Mouse (Mus musculus) hindbrain, embryonic 13.5 days (tissue): ENCODE data around the gene Pnpo. TPM values are rescaled to one million over a fixed set of nuclear protein-coding genes. Genes with fewer than 3 reads are reported as not detected.

Source experiments
- ATAC-seq: fragments of 200-750 bp; cut with Nextera tagmentation; 2 replicates; pipeline ENCODE4 v1.8.0; 2017; ENCODE audit warnings: moderate TSS enrichment; ENCODE audit not compliant: low FRiP score
- H3K27ac ChIP-seq: fragments of 300-500 bp; sonication (generic); 2 replicates; pipeline ENCODE4 v1.5.1; 2015; ENCODE audit warnings: inconsistent platforms, mild to moderate bottlenecking, moderate library complexity
- H3K27me3 ChIP-seq: fragments of 300-500 bp; sonication (generic); 2 replicates; pipeline ENCODE4 v1.6.1; 2015; ENCODE audit warnings: mild to moderate bottlenecking, inconsistent platforms
- H3K36me3 ChIP-seq: fragments of 300-500 bp; sonication (generic); 2 replicates; pipeline ENCODE4 v1.6.1; 2015; ENCODE audit warnings: mild to moderate bottlenecking, inconsistent platforms
- H3K4me1 ChIP-seq: fragments of 300-500 bp; sonication (generic); replicated peaks from 2 replicates; pipeline ENCODE4 v1.6.1; 2015; ENCODE audit warnings: inconsistent platforms
- H3K4me2 ChIP-seq: fragments of 300-500 bp; sonication (generic); 2 replicates; pipeline ENCODE4 v1.6.1; 2015; ENCODE audit warnings: inconsistent platforms, mild to moderate bottlenecking, moderate library complexity
- H3K4me3 ChIP-seq: fragments of 300-500 bp; sonication (generic); 2 replicates; pipeline ENCODE4 v1.5.1; 2015; ENCODE audit warnings: mild to moderate bottlenecking, inconsistent platforms
- H3K9ac ChIP-seq: fragments of 300-500 bp; sonication (generic); 2 replicates; pipeline ENCODE4 v1.6.1; 2015; ENCODE audit warnings: mild to moderate bottlenecking, inconsistent platforms
- H3K9me3 ChIP-seq: fragments of 300-500 bp; sonication (generic); 2 replicates; pipeline ENCODE4 v1.6.1; 2016; ENCODE audit warnings: inconsistent platforms
- whole genome bisulfite sequencing: fragments of 180-500 bp; shearing (Covaris S2); methylation state at CpG from one replicate; pipeline ENCODE4 v1.1.7; 2015; 5-methylcytosine and 5-hydroxymethylcytosine counted together
- polyA plus RNA-seq: library from polyadenylated mRNA; unstranded; fragments of >200 nt; fragmentation: Nextera tagmentation; extraction: Ambion mirVana; gene quantifications from 2 replicates; pipeline ENCODE4 v1.2.1, GENCODE M21; 2015

Gene Pnpo
- polyA plus RNA-seq, 1 experiment from 2014 or later, result 20.5 TPM

DNA sequence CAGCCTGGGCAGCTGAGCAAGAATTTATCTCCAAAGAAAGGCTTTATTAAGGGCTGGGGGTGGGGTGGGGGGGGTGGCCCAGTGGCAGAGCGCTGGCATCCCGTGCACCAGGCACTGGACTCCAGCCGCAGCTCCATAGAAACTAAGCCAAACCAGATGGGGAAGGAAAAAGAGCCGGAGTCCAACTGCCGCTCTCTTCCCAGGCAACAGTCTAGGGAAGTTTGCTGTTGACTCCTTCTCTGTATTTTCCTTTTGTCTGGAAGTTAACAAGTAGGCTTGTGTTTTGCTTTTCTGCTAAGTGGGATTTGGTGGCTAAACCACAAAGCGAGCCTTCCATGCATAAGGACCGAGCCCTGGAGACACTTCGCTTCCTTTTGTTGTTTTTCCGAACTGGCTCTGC is 2.7 kb upstream of the Pnpo start:
- WGBS, result 70% methylated on average over 9 of the region's 9 CpGs
- no peak overlapping the region for H3K4me2 ChIP-seq
- H3K27ac ChIP-seq, result no peak overlapping the region
- H3K9me3 ChIP-seq, result no peaks in the 10 kb centered on the region
- peaks cover 26% of the 10 kb centered on the region for H3K4me1 ChIP-seq
- H3K9ac ChIP-seq, result no peak overlapping the region
- no peak for ATAC-seq
- no peak overlapping the region for H3K4me3 ChIP-seq
- peaks cover 9% of the 10 kb centered on the region for H3K27me3 ChIP-seq
- peaks cover 31% of the 10 kb centered on the region for H3K36me3 ChIP-seq

DNA sequence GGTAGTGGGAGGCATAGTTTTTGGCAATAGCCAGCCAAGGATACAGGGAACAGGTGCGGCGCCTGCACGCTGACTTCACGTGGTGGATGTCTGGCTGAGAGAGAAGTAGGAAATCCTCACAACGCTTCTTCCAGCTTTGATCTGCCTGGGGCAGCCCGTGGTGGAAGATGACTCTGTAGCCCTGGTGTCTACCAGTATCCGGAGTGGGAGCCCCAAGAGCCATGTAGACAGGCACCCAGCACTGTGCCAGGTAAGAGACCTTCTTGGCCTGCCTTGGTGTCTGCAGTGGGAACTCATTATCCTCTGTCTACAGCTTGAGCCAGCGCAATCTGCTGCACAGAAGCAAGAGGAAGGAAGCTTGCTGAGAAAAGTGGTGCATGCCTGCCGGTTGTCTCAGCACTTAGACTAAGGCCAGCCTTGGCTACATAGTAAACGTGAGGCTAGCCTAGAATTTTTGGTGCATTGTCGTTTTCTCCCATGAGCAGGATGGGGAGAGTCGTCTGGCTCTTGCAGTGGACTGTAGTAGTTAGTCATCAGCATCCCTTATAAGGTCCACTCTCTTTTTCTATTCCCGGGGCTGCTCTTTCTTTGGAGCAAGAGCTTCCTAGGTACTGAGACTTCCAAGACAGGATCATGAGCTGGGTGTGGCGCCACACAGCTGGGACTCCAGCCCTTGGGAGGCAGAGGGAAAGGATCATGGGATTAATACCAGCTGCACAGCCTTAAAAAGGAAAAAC is 1.2 kb upstream of the Pnpo start:
- peak overlapping the region; percentile 71 for H3K9ac ChIP-seq
- H3K27ac ChIP-seq, result no peak overlapping the region
- peak overlapping the region; percentile 92 for H3K4me2 ChIP-seq
- no peaks in the 10 kb centered on the region for H3K9me3 ChIP-seq
- peaks cover 9% of the 10 kb centered on the region for H3K27me3 ChIP-seq
- peaks cover 16% of the 10 kb centered on the region for H3K36me3 ChIP-seq
- peak overlapping the region; percentile 60 for H3K4me3 ChIP-seq
- H3K4me1 ChIP-seq, result peaks cover 26% of the 10 kb centered on the region
- 91% methylated on average over 14 of the region's 14 CpGs for WGBS
- ATAC-seq, result no peak

DNA sequence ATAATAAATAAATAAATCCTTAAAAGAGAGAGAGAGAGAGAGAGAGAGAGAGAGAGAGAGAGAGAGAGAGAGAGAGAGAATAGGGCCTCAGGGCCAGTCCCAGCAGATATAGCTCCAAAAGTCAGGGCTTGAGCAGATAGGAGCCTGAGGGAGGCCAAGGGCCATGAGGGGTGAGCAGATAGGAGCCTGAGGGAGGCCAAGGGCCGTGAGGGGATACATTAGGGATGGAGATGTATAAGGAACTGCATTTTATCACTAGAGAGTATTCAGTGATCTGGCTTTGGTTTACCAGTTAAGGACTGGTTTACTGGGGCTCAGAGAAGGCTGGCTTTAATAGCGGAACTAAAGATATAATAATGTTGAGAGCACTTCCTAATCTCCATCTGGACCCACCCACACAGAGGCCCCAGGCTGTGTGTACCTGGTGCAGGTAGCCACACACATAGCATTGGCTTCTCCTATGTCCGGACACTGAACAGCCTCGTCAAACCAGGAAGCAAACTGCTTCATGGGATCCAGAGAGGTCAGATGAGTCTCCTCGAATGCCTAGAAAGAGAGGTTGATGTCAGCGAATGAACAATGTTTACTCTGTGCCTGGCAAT is 1.7 kb downstream of the Pnpo start:
- Histone ChIP-seq H3K36me3 (no peaks in the 10 kb centered on the region), H3K27ac (no peak overlapping the region), H3K9me3 (no peaks in the 10 kb centered on the region), H3K4me1 (peaks cover 26% of the 10 kb centered on the region), H3K27me3 (peaks cover 9% of the 10 kb centered on the region), H3K4me3 (no peak overlapping the region), H3K4me2 (no peak overlapping the region), H3K9ac (no peak overlapping the region)
- no peak for ATAC-seq
- 78% methylated on average over 6 of the region's 6 CpGs for WGBS

DNA sequence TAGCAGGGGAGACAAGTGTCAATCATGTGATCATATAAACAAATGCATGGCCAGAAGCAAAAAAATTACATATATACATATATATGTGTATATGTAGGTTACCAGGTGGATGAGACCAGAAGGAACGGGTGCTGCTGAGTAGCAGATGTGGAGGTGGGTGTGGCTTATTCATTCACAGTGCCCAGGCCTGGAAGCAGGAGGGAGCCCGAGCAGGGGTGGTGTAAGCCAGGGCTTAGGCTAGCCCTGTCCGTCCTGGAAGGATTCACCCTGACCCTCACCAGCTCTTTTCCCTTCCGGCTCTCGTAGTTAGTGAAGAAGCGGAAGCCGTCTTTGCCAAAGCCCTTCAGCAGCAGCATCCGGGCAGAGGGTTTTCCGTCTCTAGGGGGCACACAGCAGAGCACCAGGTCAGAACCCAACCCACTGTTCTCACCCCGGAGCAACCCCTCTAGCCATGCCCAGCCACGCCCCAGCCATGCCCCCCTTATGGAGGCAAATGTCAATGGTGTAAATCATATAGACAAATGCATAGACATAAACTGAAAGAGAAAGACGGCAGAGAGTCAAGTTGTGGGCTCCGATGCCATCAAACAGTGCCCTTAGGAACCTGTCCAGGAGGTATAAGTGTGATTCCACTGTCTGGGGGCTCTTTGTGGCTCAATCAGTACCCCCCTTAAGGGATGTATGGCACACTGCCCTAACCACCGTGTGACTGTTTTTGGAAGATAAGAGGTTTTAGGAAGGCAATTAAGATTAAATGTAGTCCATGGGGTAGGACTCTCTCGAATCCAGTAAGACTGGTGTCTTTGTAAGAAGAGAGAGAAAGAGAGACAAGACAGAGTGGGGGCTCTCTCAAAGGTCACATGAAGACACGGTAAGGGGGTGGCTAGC is 3.0 kb downstream of the Pnpo start:
- WGBS, result 78% methylated on average over 16 of the region's 16 CpGs
- Histone ChIP-seq H3K9me3 (no peaks in the 10 kb centered on the region), H3K9ac (no peak overlapping the region), H3K4me2 (no peak overlapping the region), H3K27ac (no peak overlapping the region), H3K27me3 (peaks cover 9% of the 10 kb centered on the region), H3K4me1 (peaks cover 20% of the 10 kb centered on the region), H3K4me3 (no peak overlapping the region), H3K36me3 (no peaks in the 10 kb centered on the region)
- ATAC-seq, result no peak

DNA sequence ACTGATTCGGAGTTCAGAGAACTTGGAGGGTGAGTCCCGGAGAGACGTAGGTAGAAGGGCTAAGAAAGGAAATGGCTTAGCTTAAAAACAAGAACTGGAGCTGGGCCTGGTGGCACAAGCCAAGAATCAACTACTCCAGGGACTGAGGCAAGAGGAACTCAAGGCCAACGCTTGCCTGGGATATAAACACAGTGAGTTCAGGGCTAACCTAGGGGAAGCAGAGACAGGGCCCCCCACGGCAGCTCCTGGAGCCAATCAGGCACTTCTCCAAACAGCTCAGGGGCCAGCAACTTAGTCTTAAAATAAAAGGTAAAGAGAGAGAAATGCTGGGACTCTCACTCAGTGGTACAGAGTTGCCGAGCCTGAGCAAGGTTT is 5.4 kb downstream of the Pnpo start:
- 91% methylated on average over 6 of the region's 6 CpGs for WGBS
- H3K27ac ChIP-seq, result no peak overlapping the region
- H3K4me3 ChIP-seq, result no peak overlapping the region
- H3K9me3 ChIP-seq, result no peaks in the 10 kb centered on the region
- H3K36me3 ChIP-seq, result no peaks in the 10 kb centered on the region
- H3K27me3 ChIP-seq, result peaks cover 4% of the 10 kb centered on the region; the same call in 1 of the 2 replicates
- no peak overlapping the region for H3K4me2 ChIP-seq
- no peak overlapping the region for H3K9ac ChIP-seq
- ATAC-seq, result no peak
- H3K4me1 ChIP-seq, result peaks cover 8% of the 10 kb centered on the region

DNA sequence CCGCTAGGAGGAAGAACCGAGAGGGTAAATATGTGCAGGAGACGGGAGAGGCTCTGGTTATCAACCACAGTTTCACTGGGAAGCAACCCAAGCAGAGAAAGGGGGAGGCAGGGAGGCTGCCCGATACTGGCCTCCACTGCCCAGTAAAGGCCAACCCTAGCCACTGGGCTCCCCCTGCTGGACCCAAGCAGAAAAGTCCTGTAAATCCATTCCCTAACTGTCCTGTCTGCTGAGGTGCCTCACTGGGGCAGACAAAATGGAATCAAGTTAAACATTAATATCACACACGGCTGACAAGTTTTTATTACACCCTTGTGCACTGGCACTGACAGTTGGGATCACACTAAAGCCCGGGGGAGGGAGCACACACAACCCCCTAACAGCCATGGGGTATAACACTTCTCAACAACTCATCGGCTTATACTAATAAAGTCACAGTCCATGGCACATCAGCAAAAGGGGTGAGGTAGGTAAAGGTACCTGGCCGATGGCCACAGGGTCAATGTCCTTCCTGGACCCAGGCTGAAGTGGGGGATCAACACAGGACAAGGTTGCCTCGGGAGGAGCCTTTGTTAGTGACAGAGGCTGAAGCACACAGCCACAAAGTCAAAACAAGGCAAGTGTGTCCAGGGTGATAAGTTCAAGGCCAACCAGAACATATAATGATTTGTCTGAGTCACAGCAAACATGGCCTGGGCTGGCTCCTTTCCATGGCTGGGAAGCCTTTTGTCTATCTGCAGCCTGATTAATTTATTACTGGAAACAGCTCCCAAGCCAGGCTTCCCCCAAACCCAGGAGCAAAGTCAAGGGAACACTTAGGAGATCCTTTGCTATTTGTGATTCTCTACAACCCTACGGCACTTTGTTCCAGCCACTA is 6.0 kb downstream of the Pnpo start:
- ATAC-seq, result no peak
- H3K27me3 ChIP-seq, result peaks cover 4% of the 10 kb centered on the region; the same call in 1 of the 2 replicates
- H3K27ac ChIP-seq, result no peak overlapping the region
- no peaks in the 10 kb centered on the region for H3K36me3 ChIP-seq
- no peak overlapping the region for H3K9ac ChIP-seq
- 0 out of 2 replicates have a peak, but pooled peaks cover 6% of the 10 kb centered on the region for H3K4me1 ChIP-seq
- 51% methylated on average over 10 of the region's 10 CpGs for WGBS
- no peak overlapping the region for H3K4me2 ChIP-seq
- H3K9me3 ChIP-seq, result no peaks in the 10 kb centered on the region
- H3K4me3 ChIP-seq, result no peak overlapping the region

DNA sequence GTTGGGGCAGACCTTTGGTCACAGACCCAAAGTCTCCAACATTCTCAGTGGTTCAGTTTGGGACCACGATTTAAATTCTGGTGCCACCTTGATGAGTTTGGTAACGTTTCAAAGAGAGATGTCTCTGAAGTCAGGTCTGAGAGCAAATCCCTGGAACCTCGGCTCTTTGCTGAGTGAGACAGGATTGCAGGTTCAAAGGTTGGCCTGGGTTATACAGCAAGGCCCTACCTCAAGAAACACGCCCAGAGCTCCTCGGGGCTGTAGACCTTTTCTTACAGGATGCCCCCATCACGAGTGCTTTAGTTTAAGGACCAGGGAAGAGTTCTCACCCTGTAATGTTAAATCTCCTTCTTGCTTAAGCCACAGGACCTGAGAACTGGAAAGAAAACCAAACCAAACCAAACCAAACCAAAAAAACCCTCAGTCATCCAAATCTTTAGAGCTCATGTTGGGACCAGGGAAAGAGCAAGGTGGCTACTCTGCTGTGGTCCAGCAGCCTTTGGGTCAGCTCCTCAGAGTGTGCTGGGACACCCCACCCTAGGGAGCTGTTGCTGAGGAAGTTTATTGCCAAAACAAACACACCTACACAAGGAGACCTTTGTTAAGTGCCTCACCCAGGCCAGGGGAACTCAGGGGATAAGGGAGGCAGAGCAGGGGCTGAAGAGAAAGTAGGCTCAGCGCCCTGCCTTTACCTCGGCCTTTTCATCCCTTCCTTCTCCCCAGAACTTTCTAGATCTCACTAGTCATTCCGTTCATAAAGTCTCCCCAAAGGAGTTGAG is 7.7 kb downstream of the Pnpo start:
- no peak overlapping the region for H3K27ac ChIP-seq
- H3K9ac ChIP-seq, result no peak overlapping the region
- 0 out of 2 replicates have a peak, but pooled peaks cover 6% of the 10 kb centered on the region for H3K4me1 ChIP-seq
- H3K9me3 ChIP-seq, result no peaks in the 10 kb centered on the region
- WGBS, result 87% methylated on average over 9 of the region's 9 CpGs
- H3K27me3 ChIP-seq, result no peaks in the 10 kb centered on the region
- H3K4me2 ChIP-seq, result no peak overlapping the region
- no peak overlapping the region for H3K4me3 ChIP-seq
- no peaks in the 10 kb centered on the region for H3K36me3 ChIP-seq
- no peak for ATAC-seq

DNA sequence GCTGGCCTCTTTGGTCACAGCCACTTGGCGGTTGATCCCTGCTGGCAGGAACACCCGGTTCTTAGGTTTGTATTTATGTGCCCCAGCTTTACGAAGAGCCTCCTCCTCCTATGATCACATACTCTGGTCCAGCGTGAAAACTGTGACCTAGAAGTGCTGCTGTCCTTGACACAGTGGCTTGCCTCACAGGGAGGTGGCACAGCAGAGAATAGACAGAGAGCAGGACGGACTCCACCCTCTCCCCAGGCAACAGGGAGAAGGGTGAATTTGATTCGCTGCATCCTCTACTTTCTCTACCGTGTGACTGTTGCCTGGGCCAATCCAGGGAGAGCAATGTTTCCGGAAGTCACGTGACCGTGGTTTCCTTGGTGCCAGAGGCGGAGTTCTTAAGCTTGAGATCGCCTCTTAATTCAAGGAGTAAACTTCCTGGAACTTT is 8.8 kb downstream of the Pnpo start:
- no peak overlapping the region for H3K4me3 ChIP-seq

DNA sequence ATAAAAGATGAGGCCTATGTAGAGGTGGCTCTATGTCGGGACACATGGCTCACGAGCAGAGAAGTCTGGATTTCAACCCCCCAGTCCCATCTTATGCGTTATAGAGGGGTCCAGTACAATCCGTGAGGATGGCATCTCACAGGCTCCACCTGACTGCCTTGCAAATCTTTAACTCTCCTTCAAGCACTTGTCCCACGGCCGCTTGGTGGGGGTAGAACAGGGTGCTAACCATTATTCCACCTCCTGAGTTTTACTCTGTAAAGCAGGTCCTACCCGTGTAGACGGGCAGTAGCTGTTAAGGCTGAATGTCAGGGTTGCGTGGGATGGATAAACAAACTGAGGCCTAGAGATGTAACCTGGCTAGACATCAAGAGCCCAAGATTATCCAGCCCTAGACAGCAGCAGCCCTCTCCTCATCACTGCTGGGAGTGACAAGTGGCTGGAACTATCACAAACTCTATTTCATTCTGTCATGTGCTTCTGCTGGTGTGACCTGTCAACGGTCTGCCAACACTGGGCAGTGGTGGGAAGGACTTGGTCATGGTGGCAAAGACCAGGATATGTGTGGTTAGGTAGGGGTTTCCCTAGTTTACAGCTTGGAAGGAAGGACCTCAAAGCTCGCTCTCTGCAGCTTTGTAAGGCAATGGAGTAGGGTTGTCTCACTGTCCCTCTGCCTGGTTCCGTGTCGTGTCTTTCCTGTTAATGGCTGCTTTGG is 10.1 kb downstream of the Pnpo start:
- Histone ChIP-seq H3K9ac (no peak overlapping the region), H3K36me3 (no peaks in the 10 kb centered on the region)
- 92% methylated on average over 13 of the region's 13 CpGs for WGBS

More for the DNA sequence above, 8.8 kb downstream of the Pnpo start:
- Histone ChIP-seq H3K9ac (no peak overlapping the region), H3K9me3 (no peaks in the 10 kb centered on the region), H3K36me3 (no peaks in the 10 kb centered on the region), H3K4me1 (0 out of 2 replicates have a peak, but pooled peaks cover 6% of the 10 kb centered on the region), H3K27me3 (peaks cover 5% of the 10 kb centered on the region), H3K4me2 (peak overlapping the region; percentile 39), H3K27ac (no peak overlapping the region)
- WGBS, result 29% methylated on average over 12 of the region's 12 CpGs
- peak; percentile 54; the same call in 1 of the 2 replicates for ATAC-seq

DNA sequence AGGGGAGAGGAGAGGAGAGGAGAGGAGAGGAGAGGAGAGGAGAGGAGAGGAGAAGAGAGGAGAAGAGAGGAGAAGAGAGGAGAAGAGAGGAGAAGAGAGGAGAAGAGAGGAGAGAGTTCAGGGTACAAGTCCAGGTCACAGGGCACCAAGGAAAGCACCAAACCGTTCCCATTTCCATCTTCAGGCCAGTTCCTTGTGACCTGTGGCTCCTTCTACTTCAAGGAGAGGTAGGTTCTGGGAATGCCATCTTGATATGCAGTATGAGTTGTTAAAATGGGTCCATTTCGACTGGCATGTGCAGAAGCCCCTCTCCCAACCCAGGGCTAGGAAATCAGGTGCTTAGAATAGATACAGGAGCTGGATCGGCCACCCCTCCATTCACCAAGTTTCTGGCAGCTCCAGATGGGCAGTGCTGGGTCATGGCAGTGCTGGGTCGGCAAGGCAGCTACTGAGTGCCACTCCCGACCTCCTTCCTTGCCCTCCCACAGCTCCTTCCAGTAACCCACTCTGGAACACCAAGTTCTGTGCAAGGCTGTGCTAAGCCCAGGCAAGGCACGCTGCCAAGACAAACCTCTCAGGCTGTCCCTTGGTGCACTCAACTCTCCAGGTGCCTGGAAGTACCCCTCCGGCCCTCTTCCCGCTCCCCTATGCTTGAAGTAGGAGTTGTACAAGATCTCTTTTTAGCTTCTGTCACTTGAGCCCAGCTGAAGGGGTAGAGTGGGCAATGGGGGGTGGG is 12.3 kb downstream of the Pnpo start:
- H3K4me2 ChIP-seq, result no peak overlapping the region
- no peak overlapping the region for H3K27ac ChIP-seq
- peaks cover 32% of the 10 kb centered on the region for H3K27me3 ChIP-seq
- H3K9me3 ChIP-seq, result no peaks in the 10 kb centered on the region
- H3K4me1 ChIP-seq, result 0 out of 2 replicates have a peak, but pooled peaks cover 11% of the 10 kb centered on the region
- no peak overlapping the region for H3K4me3 ChIP-seq
- no peak for ATAC-seq
- no peak overlapping the region for H3K9ac ChIP-seq
- no peaks in the 10 kb centered on the region for H3K36me3 ChIP-seq
- WGBS, result 75% methylated on average over 8 of the region's 8 CpGs

More for the DNA sequence above, 10.1 kb downstream of the Pnpo start:
- H3K4me1 ChIP-seq, result 0 out of 2 replicates have a peak, but pooled peaks cover 11% of the 10 kb centered on the region
- ATAC-seq, result no peak
- no peak overlapping the region for H3K4me3 ChIP-seq
- H3K9me3 ChIP-seq, result no peaks in the 10 kb centered on the region
- H3K27me3 ChIP-seq, result peaks cover 17% of the 10 kb centered on the region
- no peak overlapping the region for H3K27ac ChIP-seq
- no peak overlapping the region for H3K4me2 ChIP-seq
